Mouse (Mus musculus): ENCODE data around the gene Gtf2b.

GRCm38 (mm10) chr3:142811582-142811981, 46.7 kb downstream of the Gtf2b start:
- TF ChIP-seq CTCF (IDR thresholded peaks at IDR 0.05; ENCODE audit: control insufficient read depth, insufficient read depth, insufficient replicate concordance, low read depth, low read length) (no peak), POLR2A (IDR thresholded peaks at IDR 0.05; ENCODE audit: control insufficient read depth, low read depth, low read length) (no peak)
